Mouse (Mus musculus): Measurements from ENCODE around the gene Tlk2. TPM values are rescaled to one million over a fixed set of nuclear protein-coding genes. Genes with fewer than 3 reads are reported as not detected.

Tlk2 gene
- polyA plus RNA-seq, 1 experiment from 2014 or later = 43.0 TPM

DNA sequence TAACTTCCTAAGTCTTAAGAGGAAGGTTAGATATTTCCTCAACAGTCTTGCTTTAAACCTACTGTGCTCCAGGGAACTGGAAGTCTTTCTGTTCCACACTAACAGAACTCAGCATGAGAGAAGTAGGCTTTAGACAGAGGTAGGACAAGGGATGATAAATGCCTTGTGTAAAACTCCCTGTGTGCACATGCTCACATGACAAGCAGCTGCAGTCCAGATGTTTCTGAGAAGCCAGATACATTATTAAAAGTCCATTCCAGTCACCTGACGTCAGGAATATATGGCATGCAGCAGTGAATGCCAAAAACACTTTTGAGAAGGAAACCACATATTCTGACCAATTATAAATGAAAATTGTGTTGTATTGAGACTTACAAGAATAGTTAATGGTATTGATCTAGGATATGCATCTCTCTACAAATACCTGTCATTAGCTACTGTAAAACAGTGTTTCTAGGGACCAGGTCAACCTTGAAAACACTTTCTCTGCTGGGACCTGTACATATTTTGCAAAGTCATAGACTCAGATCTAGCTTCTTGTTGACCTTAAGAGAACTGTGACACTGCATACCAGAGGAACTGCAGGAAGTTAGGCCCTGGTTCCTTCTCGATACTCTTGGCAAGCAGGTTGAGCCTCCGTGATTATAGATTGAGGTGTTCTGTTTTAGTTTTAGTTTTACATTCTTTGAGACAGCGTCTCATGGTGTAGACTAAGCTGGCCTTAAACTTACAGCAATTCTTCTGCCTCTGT, 83.2 kb downstream of the Tlk2 start:
- WGBS (ENCODE audit: missing documents) = 59% methylated on average over 4 of the region's 4 CpGs

DNA sequence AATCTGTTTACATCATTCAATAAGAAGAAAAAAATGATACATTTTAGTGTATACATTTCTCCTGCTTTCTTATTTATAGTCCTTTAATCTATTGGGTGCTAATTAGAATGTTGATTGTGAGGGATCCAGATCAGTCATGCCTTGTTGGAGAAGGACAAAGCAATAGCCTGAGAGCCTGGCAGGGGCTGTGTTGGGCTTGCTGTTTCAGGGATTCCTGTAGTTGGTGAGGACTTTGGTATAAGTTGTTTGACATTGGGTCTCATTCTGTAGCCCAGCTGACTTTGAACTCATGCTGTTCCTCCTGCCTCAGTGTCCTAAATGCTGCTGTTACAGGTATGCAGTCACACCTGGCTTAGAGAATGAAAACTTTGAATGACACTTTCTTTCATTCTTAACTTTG, 85.9 kb downstream of the Tlk2 start:
- peaks cover 70% of the 10 kb centered on the region for H3K36me3 ChIP-seq (ENCODE audit: inconsistent target)
- no peak overlapping the region for H3K4me3 ChIP-seq (ENCODE audit: inconsistent target)
- no peaks in the 10 kb centered on the region for H3K79me2 ChIP-seq (ENCODE audit: inconsistent target)
- no peak overlapping the region for H3K27ac ChIP-seq

More for the DNA sequence above, 83.2 kb downstream of the Tlk2 start:
- Histone ChIP-seq H3K4me3 (ENCODE audit: inconsistent target) (no peak overlapping the region), H3K79me2 (ENCODE audit: inconsistent target) (no peaks in the 10 kb centered on the region), H3K27ac (no peak overlapping the region), H3K36me3 (ENCODE audit: inconsistent target) (peaks cover 65% of the 10 kb centered on the region)

DNA sequence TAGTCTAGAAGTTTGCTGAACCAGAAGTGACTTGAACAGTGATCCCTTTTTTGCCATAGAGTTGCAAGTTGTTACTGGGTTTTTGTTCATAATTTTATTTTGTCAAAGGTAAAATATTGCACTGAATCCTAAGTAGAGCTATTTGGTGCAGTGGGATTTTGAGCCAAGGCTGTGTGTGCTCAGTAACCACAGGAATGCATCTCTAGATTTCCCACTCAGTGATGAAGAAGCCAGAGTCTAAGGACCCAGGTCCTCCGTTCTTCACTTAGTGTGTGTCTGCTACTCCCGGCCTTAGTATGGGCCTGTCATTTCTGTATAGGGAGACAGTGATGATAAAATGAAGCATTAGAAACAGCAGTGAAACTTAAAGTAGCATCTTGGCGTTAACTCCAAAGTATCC, 86.4 kb downstream of the Tlk2 start:
- WGBS (ENCODE audit: missing documents) = 91% methylated on average over 3 of the region's 3 CpGs
- Histone ChIP-seq H3K27ac (no peak overlapping the region), H3K79me2 (ENCODE audit: inconsistent target) (no peaks in the 10 kb centered on the region), H3K4me3 (ENCODE audit: inconsistent target) (no peak overlapping the region), H3K36me3 (ENCODE audit: inconsistent target) (peaks cover 70% of the 10 kb centered on the region)

DNA sequence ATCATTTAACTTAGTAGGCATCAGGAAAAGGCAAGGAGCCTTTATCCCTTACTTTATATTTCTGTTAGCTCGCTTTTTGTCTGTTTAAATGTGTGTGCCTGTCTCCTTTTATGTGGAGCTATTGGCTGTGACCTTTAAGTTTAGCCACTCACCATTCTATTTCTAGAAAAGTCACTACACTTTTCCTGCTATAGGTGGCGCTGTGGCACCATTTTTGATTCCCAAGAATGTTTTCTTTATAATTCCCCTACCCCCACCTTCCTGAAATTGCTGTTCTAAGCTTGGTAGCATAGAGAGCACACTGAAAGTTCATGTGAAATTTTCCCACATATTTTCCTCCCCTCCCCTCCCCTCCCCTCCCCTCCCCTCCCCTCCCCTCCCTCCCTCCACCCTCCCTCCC, 91.5 kb downstream of the Tlk2 start:
- peaks cover 69% of the 10 kb centered on the region for H3K36me3 ChIP-seq (ENCODE audit: inconsistent target)
- WGBS (ENCODE audit: missing documents) = 44% methylated on average over 2 of the region's 2 CpGs

DNA sequence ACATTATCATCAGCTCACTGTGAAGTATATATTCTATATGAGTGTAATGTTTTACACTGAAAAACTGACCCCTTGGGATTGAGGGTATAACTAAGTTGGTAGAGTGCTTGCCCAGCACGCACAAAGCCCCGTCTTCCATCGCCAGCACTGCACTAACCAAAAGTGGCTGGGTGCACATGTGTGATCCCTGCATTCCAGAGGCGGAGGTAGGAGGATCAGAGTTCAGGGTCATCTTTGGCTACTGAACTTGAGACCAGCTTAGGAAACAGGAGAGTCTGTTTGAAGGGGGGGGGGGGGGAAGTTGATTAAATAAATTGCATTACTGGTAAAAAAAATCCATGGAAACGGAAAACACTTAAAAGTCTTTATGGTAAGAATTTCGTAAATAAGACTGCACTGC, 101.8 kb downstream of the Tlk2 start:
- Histone ChIP-seq H3K79me2 (ENCODE audit: inconsistent target) (no peaks in the 10 kb centered on the region), H3K36me3 (ENCODE audit: inconsistent target) (peaks cover 77% of the 10 kb centered on the region), H3K4me3 (ENCODE audit: inconsistent target) (no peak overlapping the region), H3K27ac (no peak overlapping the region)
- WGBS (ENCODE audit: missing documents) = 97% methylated on average over 6 of the region's 6 CpGs

More for the DNA sequence above, 91.5 kb downstream of the Tlk2 start:
- Histone ChIP-seq H3K4me3 (ENCODE audit: inconsistent target) (no peak overlapping the region), H3K79me2 (ENCODE audit: inconsistent target) (no peaks in the 10 kb centered on the region), H3K27ac (no peak overlapping the region)

DNA sequence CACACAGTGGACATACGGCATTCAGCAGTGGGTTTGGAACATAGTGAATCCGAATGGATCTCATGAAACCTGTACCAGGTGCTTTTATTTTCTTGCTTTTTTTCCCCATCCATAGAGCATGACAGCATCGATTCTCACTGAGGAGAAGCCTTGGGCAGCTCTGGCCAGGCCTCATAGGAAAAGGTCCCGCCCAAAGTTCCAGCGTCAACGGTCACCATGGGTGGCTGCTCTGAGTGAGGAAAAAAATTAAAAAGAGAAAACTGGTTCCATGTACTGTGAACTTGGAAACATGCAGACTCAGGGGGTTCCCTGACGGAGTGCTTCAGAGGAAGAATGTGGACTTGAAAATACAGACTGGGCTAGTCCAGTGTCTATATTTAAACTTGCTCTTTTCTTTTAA, 102.7 kb downstream of the Tlk2 start:
- H3K36me3 ChIP-seq (ENCODE audit: inconsistent target) = peaks cover 73% of the 10 kb centered on the region
- H3K79me2 ChIP-seq (ENCODE audit: inconsistent target) = no peaks in the 10 kb centered on the region
- H3K27ac ChIP-seq = no peak overlapping the region
- no peak overlapping the region for H3K4me3 ChIP-seq (ENCODE audit: inconsistent target)
- 97% methylated on average over 7 of the region's 7 CpGs for WGBS (ENCODE audit: missing documents)

DNA sequence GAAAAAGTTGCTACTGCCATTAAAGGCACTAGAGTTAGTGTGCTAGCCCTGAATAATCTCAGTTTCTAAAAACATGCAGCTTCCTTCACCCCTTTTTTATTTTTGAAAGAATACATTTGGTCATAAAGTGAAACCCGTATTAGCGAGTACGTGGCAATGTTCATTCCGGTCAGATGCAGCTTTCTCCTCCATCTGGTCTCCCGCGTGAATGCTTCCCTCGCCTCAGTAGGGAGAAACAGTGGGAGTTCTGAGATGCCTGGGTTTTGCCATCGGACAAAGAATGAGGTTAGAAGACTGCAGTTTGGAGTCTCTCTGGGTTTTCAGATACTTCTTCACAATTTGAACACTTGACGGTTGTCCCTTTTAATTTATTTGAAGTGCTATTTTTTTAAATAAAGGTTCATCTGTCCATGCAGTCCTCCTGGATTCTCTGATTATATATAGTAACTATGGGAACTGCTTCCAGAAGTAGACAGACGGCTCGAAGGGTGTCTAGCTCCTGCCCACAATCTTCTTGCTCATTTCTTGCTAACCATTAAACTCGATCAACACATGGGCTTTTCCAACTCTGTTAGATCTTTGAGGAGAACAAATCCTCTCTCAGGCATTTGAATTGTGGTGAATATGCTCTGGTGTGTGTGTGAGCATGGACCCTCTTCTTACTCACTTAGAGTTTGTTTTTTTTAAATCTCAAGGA, 103.3 kb downstream of the Tlk2 start:
- Histone ChIP-seq H3K36me3 (ENCODE audit: inconsistent target) (peaks cover 73% of the 10 kb centered on the region), H3K79me2 (ENCODE audit: inconsistent target) (no peaks in the 10 kb centered on the region), H3K4me3 (ENCODE audit: inconsistent target) (no peak overlapping the region), H3K27ac (no peak overlapping the region)
- 93% methylated on average over 12 of the region's 12 CpGs for WGBS (ENCODE audit: missing documents)

DNA sequence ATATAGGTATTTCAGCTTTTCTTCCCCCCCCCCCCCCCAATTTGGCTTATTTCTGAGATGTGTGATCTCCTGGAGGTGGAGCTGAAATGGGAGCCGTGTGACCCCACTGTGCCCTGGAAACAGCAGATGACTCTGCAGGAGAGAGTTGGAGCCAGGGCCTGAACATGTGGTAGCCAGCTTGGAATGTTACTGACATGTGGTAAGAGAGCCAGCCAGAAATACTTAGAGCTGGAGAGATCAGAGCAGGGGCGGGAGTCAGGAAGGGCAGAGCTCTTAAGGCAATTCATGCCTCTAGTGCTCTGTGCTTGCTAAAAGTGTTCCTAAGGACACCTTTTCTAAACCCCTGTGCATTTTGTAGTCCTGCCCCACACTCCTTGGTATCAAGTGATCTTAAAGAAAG, 103.9 kb downstream of the Tlk2 start:
- H3K79me2 ChIP-seq (ENCODE audit: inconsistent target) = no peaks in the 10 kb centered on the region
- H3K4me3 ChIP-seq (ENCODE audit: inconsistent target) = no peak overlapping the region
- H3K36me3 ChIP-seq (ENCODE audit: inconsistent target) = peaks cover 73% of the 10 kb centered on the region
- WGBS (ENCODE audit: missing documents) = 97% methylated on average over 2 of the region's 2 CpGs
- H3K27ac ChIP-seq = no peak overlapping the region

DNA sequence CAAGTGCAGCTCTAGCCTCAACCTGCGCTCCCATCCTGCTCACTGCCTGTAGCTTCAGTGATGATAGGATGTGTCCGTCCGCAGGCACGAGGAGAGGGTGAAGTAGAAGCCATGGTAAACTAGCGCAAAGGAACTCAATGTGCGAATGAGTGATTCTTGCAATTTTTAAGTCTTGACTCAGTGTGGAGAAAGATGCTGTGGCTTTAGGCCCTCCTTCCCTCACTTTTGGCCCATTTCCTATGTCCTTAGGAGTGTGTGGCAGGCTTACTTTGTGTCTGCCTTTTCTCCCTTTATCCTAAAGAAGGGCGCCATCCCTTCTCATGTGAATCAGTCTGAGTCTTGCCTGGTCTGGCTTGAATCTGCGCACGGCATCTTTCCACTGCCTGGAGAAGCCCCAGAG, 104.4 kb downstream of the Tlk2 start:
- H3K27ac ChIP-seq = no peak overlapping the region
- WGBS (ENCODE audit: missing documents) = 98% methylated on average over 9 of the region's 9 CpGs
- no peak overlapping the region for H3K4me3 ChIP-seq (ENCODE audit: inconsistent target)
- no peaks in the 10 kb centered on the region for H3K79me2 ChIP-seq (ENCODE audit: inconsistent target)
- H3K36me3 ChIP-seq (ENCODE audit: inconsistent target) = peaks cover 73% of the 10 kb centered on the region

DNA sequence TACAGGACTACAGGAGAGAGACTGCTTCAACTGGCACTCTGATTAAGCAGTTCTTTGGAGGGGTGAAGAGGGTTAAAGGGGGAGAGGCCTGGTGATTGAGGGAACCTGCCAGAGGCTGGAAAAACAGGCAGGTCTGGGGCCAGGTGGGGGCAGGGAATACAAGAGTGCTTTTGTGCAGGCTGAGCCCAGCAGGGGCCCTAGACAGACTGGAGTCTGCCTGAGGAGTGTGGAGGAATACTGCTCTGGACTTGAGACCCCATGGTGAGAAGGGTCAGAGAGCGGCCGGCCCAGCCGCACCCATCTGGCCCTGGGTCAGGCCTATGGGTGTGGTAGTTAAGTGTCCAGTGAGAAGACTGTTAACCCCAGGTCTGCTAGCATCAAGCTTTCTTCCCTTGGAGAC, 107.1 kb downstream of the Tlk2 start:
- 100% methylated on average over 3 of the region's 3 CpGs for WGBS (ENCODE audit: missing documents)
- H3K79me2 ChIP-seq (ENCODE audit: inconsistent target) = no peaks in the 10 kb centered on the region
- no peak overlapping the region for H3K4me3 ChIP-seq (ENCODE audit: inconsistent target)
- H3K27ac ChIP-seq = no peak overlapping the region
- H3K36me3 ChIP-seq (ENCODE audit: inconsistent target) = peaks cover 57% of the 10 kb centered on the region

DNA sequence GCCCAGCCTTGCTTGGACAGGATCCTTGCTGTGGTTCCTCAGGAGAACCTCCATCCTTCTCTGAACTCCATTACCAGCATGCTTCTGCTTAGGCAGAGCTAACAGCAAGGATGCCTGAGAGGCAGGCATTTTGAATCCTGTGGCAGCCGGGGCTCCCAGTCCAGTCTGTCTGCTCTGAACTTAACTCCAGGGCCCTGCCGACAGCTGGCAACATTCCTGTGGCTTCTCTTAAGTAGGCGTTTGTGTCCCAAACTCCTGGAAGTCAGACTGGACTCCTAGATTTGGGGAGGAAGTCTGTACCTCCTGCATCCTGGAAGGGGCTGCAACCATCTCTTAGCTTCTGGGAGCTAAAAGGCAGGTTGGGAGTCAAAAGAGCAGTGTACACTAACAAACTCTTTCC, 110.8 kb downstream of the Tlk2 start:
- H3K27ac ChIP-seq = no peak overlapping the region
- H3K36me3 ChIP-seq (ENCODE audit: inconsistent target) = peaks cover 24% of the 10 kb centered on the region; the same call in 1 of the 2 replicates
- 86% methylated on average over 3 of the region's 3 CpGs for WGBS (ENCODE audit: missing documents)
- no peaks in the 10 kb centered on the region for H3K79me2 ChIP-seq (ENCODE audit: inconsistent target)
- H3K4me3 ChIP-seq (ENCODE audit: inconsistent target) = no peak overlapping the region

DNA sequence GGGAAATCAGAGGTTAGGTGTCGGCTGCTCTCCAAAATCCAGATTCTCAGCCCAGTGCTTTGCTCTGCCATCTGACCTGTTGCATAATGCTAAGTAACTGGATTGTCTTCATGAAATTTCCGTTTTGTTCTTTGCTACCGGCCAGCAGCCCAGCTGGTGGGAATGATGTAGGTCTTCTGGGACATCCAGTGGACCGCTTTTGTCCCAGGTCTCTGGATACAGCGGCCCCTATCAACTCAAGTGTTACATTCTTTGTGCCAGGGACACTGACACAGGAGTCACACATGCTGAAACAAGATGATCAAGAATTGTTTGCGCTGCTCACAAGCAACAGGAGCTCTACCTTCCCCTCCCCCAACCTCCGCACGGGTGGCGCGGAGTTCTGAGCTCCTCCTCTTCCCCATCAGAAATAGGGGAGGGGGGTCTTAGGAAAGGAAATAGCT, 113.1 kb downstream of the Tlk2 start:
- H3K36me3 ChIP-seq (ENCODE audit: inconsistent target) = peaks cover 8% of the 10 kb centered on the region; the same call in 1 of the 2 replicates
- no peak overlapping the region for H3K4me3 ChIP-seq (ENCODE audit: inconsistent target)
- 29% methylated on average over 10 of the region's 10 CpGs for WGBS (ENCODE audit: missing documents)
- no peak overlapping the region for H3K27ac ChIP-seq
- no peaks in the 10 kb centered on the region for H3K79me2 ChIP-seq (ENCODE audit: inconsistent target)

DNA sequence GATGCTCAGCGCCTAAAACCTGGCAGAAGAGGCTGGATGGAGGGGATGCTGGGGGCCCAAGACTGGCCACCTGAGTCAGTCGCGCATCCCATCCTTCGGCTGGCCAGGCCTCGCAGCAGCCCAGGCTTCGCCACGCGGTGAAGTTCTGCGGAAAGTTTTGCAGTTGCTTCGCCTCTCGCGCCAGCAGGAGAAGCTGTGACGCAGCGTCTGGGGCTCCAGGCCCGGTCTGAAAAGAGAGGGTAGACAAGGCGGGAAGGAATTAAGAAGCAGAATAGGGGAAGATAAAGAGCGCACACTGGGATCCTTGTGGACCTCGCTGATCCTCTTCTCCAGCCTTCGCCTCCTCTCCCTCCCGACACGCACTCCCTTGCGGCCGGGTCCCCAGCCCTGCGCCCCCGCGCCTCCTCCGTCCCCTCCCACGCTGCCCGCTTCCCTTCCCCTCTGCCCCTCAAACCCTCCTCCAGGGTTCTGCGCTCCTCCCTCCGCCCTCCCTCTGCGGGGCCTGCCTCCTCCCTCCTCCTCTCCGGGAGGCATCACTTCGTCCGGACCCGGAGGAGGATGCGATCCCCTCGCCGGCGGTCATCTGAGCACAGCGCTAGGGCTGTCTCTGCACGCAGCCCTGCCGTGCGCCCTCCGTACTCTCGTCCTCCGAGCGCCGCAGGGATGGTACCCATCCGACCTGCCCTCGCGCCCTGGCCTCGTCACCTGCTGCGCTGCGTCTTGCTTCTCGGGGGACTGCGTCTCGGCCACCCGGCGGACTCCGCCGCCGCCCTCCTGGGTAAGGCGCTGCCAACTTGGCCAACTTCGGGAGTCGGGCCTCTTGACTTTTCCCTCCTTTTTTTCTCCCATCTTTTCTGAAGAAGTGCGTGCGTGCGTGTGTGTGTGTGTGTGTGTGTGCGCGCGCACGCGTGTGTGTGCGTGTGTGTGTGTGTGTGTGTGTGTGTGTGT, 113.8 kb downstream of the Tlk2 start, which contains the start of gene Mrc2:
Mrc2 (plus strand) TSS at position 520 of the 948 bp plus-strand sequence.
- 0 out of 2 replicates have a peak, but pooled peaks cover under 1% of the 10 kb centered on the region for H3K36me3 ChIP-seq (ENCODE audit: inconsistent target)
- H3K79me2 ChIP-seq (ENCODE audit: inconsistent target) = no peaks in the 10 kb centered on the region
- no peak within 1 kb of the TSS for H3K27ac ChIP-seq
- no peak within 1 kb of the TSS for H3K4me3 ChIP-seq (ENCODE audit: inconsistent target)
- 3% methylated on average over 55 of the region's 75 CpGs for WGBS (ENCODE audit: missing documents)

DNA sequence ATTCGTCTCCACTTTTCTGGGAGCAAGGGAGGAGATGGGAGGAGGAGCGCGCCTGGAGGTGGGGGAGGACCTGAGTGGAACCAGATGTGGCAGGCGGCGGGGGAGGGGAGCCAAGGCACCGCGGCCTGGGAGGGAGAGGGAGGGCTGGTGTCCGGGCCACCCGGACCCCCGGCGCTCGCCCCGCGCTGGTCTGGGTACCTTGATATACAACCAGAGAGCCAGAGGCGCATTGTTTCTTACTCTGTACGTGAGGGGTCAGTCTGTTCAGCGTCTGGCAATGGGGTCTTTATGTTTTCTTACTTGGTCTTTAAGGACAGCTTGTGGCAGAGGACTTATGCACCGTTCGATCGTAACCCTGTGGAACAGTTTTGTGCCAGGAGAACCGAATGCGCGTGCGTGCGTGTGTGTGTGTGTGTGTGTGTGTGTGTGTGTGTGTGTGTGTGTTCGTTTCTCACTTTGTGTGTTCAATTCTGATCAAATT, 114.5 kb downstream of the Tlk2 start:
- Histone ChIP-seq H3K27ac (no peak overlapping the region), H3K4me3 (ENCODE audit: inconsistent target) (no peak overlapping the region), H3K79me2 (ENCODE audit: inconsistent target) (no peaks in the 10 kb centered on the region), H3K36me3 (ENCODE audit: inconsistent target) (no peaks in the 10 kb centered on the region)
- WGBS (ENCODE audit: missing documents) = 8% methylated on average over 26 of the region's 26 CpGs
